Mouse (Mus musculus): ENCODE results near the gene Hoxa11.

The Hoxa11 gene

DNA sequence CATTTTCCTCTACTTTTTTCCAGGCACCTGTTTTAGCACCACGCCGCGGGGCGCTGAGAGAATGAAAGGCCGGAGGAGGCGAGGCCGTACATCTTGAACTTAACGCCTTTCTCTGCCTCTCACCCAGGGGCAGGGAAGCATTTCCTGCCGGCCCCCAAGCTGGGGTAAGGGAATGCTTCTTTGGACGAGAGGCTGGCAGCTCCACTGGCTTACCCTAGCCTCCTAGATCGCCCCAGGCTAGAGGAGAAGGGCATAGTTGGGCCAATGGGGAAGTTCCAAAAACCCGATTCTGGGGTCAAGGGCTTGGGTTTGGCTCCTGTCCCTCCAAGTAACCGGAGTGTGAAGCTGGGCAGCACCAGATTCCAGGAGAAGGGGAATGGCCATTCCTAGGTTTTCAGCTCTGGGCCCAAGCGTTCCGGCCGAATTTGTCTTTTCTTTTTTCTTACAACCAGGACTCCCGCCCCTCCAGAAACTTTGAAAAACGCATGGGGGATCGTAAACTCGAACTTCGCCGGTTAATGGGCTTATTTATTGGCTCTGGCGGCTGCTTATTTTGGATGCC is 12.5 kb downstream of the Hoxa11 start:
- DNase-seq (ENCODE audit: low read depth, low spot score), result no peak

DNA sequence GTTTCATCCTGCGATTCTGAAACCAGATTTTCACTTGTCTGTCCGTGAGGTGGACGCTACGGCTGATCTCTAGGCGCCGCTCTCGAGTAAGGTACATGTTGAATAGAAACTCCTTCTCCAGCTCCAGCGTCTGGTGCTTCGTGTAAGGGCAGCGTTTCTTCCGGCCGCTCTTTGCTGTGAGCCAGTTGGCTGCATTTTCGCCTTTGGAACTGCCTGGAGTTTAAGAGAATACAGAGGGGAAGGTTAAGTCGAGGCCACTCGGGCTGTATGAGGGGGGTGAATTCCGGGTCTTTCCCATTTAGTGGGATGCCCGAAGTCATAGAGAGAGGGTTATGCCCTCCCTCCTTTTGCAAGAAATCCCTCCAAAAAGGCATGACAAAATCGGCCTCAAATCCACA is 13.0 kb downstream of the Hoxa11 start:
- peak; percentile 43 for DNase-seq (ENCODE audit: low read depth, low spot score)

DNA sequence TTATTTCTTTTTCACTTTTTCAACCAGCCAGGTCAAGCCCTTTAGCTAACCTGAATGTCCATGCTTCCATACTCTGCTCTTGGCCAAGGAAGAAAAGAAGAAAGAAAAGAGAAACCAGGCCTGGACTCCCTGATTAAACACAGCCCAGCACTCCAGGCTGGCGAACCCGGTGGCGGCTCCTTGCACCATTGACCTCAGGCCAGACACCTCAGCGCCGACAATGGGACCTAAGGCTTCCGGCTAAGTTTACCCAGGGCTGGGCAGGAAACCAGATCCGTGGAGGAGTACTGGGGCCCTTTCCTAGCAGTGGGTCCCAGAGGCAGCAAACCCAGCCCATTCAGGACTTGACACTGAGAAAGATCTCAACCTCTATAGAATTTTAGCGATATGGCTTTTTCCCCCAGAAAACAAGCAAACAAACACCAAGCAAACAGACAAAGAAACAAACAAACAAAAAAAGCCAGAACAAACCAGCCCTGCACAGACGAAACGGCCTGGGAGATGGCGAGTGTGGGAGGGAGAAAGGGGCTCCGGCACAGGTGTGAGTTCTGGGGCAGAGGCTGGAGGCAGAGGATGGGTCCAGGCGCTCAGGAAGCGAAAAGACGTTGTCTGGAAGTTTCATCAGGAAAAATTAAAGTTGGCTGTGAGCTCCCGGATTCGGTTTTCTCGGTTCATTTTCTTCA is 13.6 kb downstream of the Hoxa11 start:
- no peak for DNase-seq (ENCODE audit: low read depth, low spot score)

DNA sequence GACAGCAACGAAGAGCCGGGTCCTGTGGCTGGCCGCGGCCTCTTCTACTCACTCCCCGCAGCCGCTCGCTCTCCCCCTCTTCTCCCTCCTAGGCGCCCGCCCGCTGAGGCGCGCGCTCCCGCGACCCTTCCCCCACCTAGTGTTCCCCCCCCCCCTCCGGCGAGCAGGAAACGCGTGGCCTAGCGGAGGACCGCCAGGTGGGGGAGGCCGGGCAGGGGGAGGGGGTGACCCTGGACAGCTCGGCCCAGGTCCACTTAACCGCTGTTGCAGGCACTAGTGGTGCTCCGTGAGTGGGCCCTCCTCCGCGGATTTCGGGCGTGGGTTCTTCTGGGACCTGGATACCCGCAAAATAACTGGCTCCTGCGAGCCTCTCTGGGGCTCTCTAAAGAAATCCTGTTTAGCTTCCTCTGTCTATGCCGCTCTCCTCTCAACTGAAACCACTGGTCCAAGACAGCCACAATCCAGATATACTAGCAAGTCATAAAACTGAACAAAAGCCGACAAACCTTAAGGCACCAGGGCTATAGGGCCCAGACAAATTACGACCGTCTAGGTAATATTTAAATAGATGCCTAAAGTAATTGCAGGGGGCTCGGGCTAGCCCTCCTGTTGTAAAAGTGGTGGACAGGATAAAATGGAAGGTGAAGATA is 15.0 kb downstream of the Hoxa11 start, which contains the start of gene Hoxa9:
Hoxa9 (minus strand) TSS at position 574 of the 650 bp plus-strand sequence.
- DNase-seq (ENCODE audit: low read depth, low spot score), result no peak

DNA sequence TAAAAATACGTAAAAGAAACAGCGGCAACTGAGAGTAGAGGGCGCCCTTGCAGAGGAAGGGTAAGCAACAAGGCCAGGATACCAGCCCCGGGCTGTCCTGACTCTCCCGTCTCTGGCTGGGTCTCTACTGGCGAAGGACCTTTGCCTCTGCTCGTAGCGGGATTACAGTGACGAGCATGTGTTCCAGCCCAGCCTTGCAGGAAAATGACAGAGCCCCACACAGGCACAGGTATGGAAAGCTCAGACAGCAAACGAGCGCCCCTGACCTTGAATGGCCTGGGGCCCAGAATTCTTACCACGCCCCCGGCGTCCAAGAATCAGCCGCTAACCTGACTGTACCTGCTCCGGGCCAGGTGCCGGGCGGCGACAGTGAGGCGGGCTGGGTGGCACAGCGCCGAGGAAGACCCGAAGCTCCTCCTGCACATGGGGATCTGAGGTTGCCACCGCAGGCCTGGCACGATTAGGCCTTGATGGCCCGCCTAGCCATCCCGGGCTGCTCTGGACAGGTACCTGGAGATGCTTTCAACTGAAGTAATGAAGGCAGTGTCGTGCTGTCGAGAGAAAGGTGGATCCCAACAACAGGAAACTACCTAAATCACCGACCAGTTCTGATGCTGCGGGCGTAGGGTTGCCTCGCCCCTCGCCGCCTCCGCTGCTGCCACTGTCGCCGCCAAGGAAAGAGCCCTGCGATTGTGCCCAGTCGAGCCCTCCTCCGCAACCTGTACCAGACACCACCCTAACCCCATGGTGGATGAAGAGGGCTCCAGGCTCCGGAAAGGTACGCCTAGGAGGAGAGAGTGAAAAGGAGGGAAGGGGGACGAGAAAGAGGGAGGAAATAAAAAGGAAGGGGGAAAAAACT is 15.8 kb downstream of the Hoxa11 start:
- peak; percentile 42 for DNase-seq (ENCODE audit: low read depth, low spot score)

DNA sequence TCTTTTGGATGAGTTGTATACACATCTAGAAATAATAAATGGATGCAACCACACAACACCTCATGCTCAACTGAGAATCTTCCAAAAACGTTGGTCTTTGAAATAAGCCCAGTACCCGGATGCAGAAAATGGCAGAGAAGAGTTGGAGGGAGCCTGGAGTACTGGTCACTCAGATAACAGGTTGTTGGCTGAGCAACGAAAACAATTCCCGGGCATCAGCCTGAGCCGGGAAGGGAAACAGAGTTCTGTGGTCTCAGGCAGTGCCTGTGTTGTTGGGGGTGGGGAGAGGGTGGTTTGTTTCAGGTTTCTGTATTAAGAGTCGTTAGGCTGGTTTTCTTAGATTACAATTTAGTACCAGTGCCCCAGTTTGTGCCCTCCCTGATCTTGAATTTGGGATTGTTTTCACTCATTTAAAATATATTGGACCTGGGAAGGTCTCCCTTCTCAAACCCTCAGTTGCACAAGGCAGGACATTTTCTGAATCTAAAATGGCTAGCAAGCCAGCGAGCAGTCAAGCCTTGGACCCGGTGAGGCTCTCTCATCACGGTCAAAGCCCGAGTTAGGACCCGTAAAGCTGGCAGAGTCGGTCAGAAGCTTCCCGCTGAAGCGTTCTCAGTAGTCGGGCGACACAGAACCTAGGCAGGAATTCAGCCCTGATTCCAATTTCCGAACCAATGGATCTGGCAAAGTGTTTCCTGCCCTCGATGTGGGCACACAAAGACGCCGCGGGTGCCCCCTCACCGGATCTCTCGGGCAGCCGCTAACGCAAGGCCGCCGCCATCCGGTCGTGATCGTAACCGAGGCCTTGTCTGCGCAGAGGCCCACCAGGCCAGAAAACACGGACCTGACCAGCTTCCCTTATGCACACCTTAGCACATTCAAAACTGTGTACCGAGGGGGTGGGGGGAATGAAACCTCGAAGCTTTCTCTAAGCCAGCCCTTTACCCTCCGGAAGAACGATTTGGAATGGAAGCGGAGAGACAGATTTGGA is 16.8 kb downstream of the Hoxa11 start:
- peak; percentile 41 for DNase-seq (ENCODE audit: low read depth, low spot score)

DNA sequence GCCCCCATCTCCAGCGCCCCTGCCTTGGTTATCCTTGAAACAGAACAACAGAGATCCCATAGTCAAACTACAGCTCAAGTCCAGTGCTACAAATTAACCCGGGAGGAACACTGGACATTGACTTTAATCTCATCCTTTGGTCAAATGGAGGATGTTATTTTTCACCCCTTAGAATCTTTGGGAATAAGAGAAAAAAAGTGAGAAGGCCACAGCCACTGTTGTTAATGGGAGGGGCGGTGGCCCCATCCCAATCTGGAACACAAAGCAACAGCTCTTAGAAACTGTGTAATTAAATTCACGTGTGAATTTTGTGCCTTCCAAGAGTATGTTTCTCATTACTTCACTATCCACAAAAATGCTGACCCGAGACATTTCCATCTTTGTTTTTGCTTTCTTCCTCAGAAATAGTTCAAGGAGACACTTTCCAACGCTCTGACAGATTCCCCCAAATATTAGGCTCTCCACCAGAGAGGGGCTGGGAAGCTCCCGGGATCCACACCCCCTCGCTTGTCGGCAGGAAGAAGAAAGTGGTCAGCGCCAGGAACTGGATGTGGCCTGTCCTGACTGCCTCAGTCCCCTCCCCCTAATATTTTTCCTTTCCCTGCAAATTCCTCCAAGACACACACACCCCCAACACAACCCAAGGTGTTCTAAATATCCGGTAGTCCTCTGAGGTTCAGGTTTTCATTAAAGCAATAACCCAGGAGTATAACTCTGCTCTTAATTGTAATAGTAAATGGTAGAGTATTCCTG is 18.0 kb downstream of the Hoxa11 start:
- DNase-seq (ENCODE audit: low read depth, low spot score), result no peak

DNA sequence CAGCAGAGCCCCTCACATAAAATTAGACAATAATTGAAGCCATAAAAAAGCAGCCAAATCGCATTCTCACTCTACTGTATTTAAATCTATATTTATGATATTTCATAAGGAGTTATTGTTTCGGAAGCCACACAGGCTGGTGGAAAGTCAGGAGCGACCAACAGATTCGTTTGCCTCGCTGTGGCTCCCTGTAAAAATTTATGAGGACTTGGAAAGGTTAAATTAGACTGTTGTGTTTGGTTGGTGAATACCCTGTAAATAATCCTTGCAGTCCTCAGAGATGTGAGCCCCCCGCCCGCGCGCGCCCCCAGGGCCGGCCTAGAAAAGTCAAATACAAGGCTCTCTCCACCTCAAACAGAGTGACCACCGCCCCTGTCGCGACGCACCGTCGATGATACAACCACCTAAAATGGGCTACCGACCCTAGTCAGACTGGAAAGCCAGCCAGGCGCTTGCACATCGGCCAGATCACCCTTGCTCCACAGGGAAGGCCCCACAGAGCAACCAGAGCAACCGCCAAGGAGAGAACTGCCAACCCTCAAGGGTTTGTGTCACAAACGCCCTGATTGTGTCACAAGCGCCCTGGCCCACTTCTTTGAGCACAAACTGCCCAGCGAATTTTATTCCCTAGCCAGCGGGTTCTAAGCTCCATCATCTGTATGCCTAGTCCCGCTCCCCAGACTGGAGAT is 18.9 kb downstream of the Hoxa11 start:
- no peak for DNase-seq (ENCODE audit: low read depth, low spot score)

DNA sequence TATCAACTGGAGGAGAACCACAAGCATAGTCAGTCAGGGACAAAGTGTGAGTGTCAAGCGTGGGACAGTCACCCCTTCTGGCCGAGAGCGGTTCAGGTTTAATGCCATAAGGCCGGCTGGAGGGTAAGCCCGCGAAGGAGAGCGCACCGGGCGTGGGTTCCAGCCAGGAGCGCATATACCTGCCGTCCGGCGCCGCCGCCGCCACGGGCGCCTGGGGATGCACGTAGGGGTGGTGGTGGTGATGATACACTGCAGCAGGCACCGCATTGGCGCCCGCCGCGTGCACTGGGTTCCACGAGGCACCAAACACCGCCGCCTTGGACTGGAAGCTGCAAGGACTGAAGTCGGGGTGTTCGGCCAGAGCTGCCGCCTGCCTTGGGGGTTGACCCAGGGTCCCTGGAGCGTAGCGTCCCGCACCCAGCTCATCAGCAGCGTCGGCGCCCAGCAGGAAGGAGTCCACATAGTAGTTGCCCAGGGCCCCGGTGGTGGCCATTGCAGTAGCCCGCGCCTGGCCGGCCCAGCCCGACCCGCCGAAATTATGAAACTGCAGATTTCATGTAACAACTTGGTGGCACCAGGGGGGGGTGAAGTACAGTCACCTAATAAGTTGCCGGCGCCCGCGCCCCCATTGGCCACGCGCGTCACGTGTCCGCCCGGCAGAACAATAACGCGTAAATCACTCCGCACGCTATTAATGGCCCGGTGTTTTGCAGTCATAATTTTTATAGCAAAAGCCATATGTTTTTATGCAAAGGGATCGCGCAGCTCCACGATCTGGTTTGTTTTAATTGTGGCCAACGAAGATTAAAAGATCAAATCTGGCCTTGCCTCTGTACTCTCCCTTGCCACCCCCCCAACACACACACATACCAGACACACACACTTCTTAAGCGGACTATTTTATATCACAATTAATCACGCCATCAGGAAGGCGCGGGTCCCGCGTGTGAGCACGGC is 19.7 kb downstream of the Hoxa11 start:
- DNase-seq (ENCODE audit: low read depth, low spot score), result peak; percentile 59

DNA sequence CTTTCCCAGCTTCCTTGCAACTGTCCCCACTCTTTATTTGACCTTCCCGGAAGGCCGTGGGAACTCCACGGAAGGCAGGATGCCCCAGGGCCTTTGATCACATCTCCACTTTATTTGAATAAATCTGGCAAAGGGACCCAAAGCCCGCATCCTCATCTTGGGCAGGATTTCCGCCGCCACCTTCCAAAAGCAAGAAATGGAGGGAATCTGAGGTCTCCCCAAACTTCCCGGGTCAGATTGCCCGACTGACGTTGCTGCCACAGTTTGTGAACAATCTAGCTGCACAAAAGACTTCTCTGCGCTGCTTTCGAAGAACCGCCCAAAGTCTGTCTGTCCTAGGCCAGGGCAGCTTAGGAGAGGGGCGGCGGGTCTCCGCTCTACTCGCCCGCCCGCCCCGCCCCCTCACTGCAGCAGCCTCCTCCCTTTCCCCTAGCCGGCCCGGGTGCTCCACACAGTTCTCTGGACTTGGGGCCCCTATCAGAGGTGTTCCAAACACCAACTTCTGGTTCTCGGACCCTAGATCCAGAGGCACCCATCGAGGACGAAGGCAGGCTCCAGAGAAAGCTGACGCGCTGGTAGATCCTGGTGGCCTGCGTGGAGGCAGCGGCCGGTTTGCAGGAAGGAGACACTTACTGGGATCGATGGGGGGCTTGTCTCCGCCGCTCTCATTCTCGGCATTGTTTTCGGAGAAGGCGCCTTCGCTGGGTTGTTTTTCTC is 20.6 kb downstream of the Hoxa11 start:
- DNase-seq (ENCODE audit: low read depth, low spot score), result no peak

DNA sequence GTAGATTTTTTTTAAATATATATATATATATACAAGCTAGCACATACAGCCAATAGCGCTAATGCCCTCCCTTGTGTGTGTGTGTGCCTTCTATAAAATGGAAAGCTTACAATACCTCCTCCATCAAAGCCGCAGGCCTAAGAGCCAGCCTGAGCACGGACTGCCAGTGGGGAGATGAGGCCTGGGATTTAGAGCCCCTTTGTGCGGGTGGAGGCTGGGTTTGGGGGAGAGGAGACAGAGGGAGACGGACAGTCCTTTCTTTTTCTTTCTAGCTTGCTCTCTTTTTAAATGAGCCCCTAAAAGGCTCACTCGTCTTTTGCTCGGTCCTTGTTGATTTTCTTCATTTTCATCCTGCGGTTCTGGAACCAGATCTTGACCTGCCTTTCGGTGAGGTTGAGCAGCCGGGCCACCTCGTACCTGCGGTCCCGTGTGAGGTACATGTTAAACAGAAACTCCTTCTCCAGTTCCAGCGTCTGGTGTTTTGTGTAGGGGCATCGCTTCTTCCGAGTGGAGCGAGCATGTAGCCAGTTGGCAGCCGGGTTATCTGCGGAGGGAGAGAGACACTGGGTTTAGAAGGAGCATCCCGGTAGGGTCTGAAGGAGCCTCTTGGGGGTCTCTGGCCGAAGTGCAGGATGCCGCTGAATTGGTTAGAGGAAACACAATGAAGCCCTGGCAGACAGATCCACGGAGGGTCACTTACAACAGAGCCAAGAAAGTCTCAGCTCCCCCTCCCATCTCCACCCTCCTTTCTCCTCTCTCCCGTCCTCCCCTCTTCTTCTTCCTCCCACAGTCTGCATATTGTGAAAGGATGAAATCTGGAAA is 21.5 kb downstream of the Hoxa11 start:
- DNase-seq (ENCODE audit: low read depth, low spot score), result no peak

DNA sequence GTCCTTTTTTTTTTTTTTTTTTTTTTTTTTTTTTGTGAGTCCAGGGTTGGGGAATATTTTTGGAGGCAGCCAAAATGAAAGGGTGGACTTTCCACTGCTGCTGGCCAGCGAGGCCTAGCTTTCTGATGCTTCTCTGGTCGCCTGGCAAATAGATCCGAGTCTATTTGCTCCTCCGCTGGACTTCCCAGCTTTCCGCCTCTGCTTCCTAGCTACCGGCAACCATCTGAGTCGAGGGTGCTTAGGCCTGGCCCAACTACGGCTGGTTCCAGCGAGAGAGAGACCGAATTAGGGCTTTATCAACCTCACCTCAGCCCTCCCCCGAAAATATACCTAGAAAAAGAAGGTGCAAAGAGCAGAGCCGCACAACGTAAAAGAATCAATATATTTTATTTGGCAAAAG is 22.9 kb downstream of the Hoxa11 start:
- no peak for DNase-seq (ENCODE audit: low read depth, low spot score)

DNA sequence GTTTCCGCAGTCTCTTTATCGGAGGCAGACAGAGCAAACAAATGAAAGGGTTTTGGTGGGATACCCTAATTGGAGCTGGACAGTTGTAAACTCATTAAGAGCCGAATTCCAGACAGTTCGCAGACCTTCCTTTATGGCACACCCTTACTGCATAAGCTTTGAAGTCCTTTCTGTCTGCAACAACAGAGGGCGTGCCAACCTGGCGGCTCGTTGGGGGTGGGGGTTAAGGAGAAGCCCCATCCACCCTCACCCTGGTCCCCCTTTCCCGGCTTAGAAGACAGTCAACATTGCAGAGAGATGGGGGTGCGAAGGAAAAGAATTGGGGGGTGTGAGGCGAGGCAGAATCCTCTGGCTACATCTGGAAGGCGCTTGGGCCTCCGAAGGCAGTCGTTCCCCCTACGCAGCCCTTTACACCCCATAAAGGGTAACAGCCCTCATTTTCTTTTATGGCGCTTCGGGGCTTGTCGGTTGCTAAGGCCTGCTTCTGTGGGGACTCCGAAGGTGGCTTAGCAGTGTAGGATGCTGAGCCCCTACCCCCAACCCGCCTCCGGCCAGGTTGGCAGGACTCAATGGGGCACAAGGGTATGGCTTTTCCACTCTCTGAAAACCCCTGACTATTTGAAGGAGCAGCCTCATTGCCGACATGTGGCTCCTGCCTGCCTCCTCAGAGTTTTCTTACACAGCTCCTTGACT is 23.5 kb downstream of the Hoxa11 start:
- DNase-seq (ENCODE audit: low read depth, low spot score), result no peak

DNA sequence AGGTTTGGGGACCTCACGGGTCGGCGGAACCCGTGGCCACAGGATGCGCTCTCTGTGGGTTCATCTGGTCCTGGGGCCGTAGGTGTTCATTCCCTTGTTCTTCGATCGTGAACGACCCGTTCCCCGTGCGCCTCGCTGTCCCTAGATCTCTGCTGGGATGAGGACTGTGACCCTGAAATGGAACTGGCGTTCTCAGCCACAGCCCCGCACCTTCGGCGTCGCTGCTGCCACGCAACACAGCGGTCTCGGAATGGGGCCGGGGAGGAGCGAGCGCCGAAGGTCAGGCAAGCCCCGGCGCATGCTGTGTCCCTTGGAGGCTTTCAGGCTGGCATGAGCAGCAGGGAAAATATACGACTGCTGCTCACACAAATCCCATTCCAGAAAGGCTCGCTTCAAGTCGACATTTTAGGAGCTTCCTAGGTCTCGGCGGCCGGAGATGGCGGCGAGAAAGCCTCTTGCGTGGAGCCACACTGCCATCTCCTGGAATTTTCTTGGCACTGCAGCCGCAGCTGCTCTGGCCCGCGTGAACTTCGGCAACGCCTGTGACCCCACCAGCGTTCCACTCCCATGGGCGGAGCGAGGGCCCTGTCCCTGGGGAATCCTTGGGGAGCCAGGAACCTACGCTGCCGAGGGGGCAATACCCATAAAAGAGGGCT is 24.1 kb downstream of the Hoxa11 start, which contains the start of gene Hoxa7:
Hoxa7 (minus strand) TSS at position 518 of the 656 bp plus-strand sequence.
- DNase-seq (ENCODE audit: low read depth, low spot score), result peak; percentile 92

DNA sequence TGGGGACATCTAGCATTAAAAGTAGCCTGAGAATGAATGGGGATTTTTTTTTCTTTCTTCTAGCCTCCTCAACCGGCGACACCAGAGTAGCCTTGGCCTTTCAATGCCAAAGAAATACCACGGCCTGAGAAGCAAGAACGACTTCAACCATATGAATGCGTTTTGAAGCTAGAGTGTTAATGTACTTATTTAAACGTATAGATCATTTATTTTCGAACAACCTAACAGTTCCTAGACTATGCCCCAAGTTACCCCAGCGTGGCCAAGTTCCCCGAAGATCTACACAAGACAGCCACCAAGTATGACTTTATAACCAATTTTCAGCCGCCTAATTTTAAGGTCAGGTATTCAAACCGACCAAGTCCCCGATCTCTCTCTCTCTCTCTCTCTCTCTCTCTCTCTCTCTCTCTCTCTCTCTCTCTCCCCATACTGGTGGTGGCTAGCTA is 24.7 kb downstream of the Hoxa11 start:
- DNase-seq (ENCODE audit: low read depth, low spot score), result no peak

Data from CD4-positive, CD25-positive, alpha-beta regulatory T cell, adult 2 months (primary cell).